Mouse (Mus musculus): Measurements from ENCODE around the gene Abhd14b. TPM values are rescaled to one million over a fixed set of nuclear protein-coding genes. Genes with fewer than 3 reads are reported as not detected.

The Abhd14b gene
- total and polyA plus RNA-seq, 2 experiments from 2014 or later: 16.8 to 20.6 TPM

- no peak within 1 kb of the TSS for H3K27ac ChIP-seq
- WGBS: 93% methylated on average over 6 of the region's 6 CpGs
- H3K36me3 ChIP-seq (ENCODE audit: insufficient read depth, low read length): no peaks in the 10 kb centered on the region
- H3K9me3 ChIP-seq (ENCODE audit: low read length): no peaks in the 10 kb centered on the region
- H3K4me3 ChIP-seq (ENCODE audit: low read length): no peak within 1 kb of the TSS
- no peaks in the 10 kb centered on the region for H3K4me1 ChIP-seq (ENCODE audit: insufficient read depth, low read length)
- no peaks in the 10 kb centered on the region for H3K27me3 ChIP-seq (ENCODE audit: insufficient read depth, low read length)
- DNase-seq (ENCODE audit: low spot score) (no peak), ATAC-seq (no peak)
- H3K4me2 ChIP-seq (ENCODE audit: low read depth, low read length): no peak within 1 kb of the TSS
- H3K9ac ChIP-seq (replicated peaks; ENCODE audit: low read length): no peak within 1 kb of the TSS
- no peak for TF ChIP-seq CTCF (IDR thresholded peaks at IDR 0.05; ENCODE audit: low read depth)
Observed at GRCm38 (mm10) chr9:106499667-106500066, 52.4 kb downstream of the Abhd14b start, which contains the start of gene Iqcf1. Iqcf1 (plus strand) TSS chr9:106499967.

GRCm38 (mm10) chr9:106501846-106502245 is 54.6 kb downstream of the Abhd14b start:
- TF ChIP-seq CTCF (IDR thresholded peaks at IDR 0.05; ENCODE audit: low read depth): no peak

More at GRCm38 (mm10) chr9:106501846-106502245, 54.6 kb downstream of the Abhd14b start:
- no peaks in the 10 kb centered on the region for H3K27me3 ChIP-seq (ENCODE audit: insufficient read depth, low read length)
- H3K9me3 ChIP-seq (ENCODE audit: low read length): no peaks in the 10 kb centered on the region
- H3K4me1 ChIP-seq (ENCODE audit: insufficient read depth, low read length): no peaks in the 10 kb centered on the region
- 84% methylated on average over 22 of the region's 22 CpGs for WGBS
- no peak for DNase-seq (ENCODE audit: low spot score)
- H3K9ac ChIP-seq (replicated peaks; ENCODE audit: low read length): no peak overlapping the region
- no peak for ATAC-seq
- no peaks in the 10 kb centered on the region for H3K36me3 ChIP-seq (ENCODE audit: insufficient read depth, low read length)
- H3K4me2 ChIP-seq (ENCODE audit: low read depth, low read length): no peak overlapping the region
- H3K4me3 ChIP-seq (ENCODE audit: low read length): no peak overlapping the region
- no peak overlapping the region for H3K27ac ChIP-seq

Other genes with a start within 250 kb of the Abhd14b start
- 19.0 and 23.3 TPM in 2 replicates for gene Ppm1m, start 247.7 kb upstream of the Abhd14b start, total RNA-seq (2014; rRNA removed)
- gene Ppm1m, start 247.7 kb upstream of the Abhd14b start, polyA plus RNA-seq (2015; fragmentation: Nextera tagmentation; extraction: Ambion mirVana): 18.5 and 21.2 TPM in 2 replicates
- 57.4 and 72.6 TPM in 2 replicates for gene Twf2, start 244.4 kb upstream of the Abhd14b start, total RNA-seq (2014; rRNA removed)
- gene Twf2, start 244.4 kb upstream of the Abhd14b start, polyA plus RNA-seq (2015; fragmentation: Nextera tagmentation; extraction: Ambion mirVana): 42.0 and 43.9 TPM in 2 replicates
- gene Tlr9, start 224.9 kb upstream of the Abhd14b start, total RNA-seq (2014; rRNA removed): 0.36 and 0.37 TPM in 2 replicates
- gene Tlr9, start 224.9 kb upstream of the Abhd14b start, polyA plus RNA-seq (2015; fragmentation: Nextera tagmentation; extraction: Ambion mirVana): 0.09 and 0.11 TPM in 2 replicates
- 80.9 and 92.7 TPM in 2 replicates for gene Alas1, start 198.8 kb upstream of the Abhd14b start, total RNA-seq (2014; rRNA removed)
- gene Alas1, start 198.8 kb upstream of the Abhd14b start, polyA plus RNA-seq (2015; fragmentation: Nextera tagmentation; extraction: Ambion mirVana): 80.4 and 92.3 TPM in 2 replicates
- 9.3 and 9.8 TPM in 2 replicates for gene Poc1a, start 166.4 kb upstream of the Abhd14b start, total RNA-seq (2014; rRNA removed)
- 9.2 and 10.8 TPM in 2 replicates for gene Poc1a, start 166.4 kb upstream of the Abhd14b start, polyA plus RNA-seq (2015; fragmentation: Nextera tagmentation; extraction: Ambion mirVana)
- 56.0 and 66.4 TPM in 2 replicates for gene Dusp7, start 78.8 kb upstream of the Abhd14b start, total RNA-seq (2014; rRNA removed)
- 12.7 and 13.7 TPM in 2 replicates for gene Dusp7, start 78.8 kb upstream of the Abhd14b start, polyA plus RNA-seq (2015; fragmentation: Nextera tagmentation; extraction: Ambion mirVana)
- 691 and 792 TPM in 2 replicates for gene Rpl29, start 18.0 kb upstream of the Abhd14b start, total RNA-seq (2014; rRNA removed)
- gene Rpl29, start 18.0 kb upstream of the Abhd14b start, polyA plus RNA-seq (2015; fragmentation: Nextera tagmentation; extraction: Ambion mirVana): 689 and 691 TPM in 2 replicates
- 19.3 and 28.0 TPM in 2 replicates for gene Acy1, start 9.1 kb upstream of the Abhd14b start, total RNA-seq (2014; rRNA removed)
- gene Acy1, start 9.1 kb upstream of the Abhd14b start, polyA plus RNA-seq (2015; fragmentation: Nextera tagmentation; extraction: Ambion mirVana): 22.2 and 23.0 TPM in 2 replicates
- gene Abhd14a, start 219 bp downstream of the Abhd14b start, total RNA-seq (2014; rRNA removed): 59.6 and 62.1 TPM in 2 replicates
- gene Abhd14a, start 219 bp downstream of the Abhd14b start, polyA plus RNA-seq (2015; fragmentation: Nextera tagmentation; extraction: Ambion mirVana): 66.8 and 69.2 TPM in 2 replicates
- gene Pcbp4, start 5.8 kb downstream of the Abhd14b start, total RNA-seq (2014; rRNA removed): 623 and 719 TPM in 2 replicates
- 214 and 228 TPM in 2 replicates for gene Pcbp4, start 5.8 kb downstream of the Abhd14b start, polyA plus RNA-seq (2015; fragmentation: Nextera tagmentation; extraction: Ambion mirVana)
- gene Gpr62, start 18.5 kb downstream of the Abhd14b start, total RNA-seq (2014; rRNA removed): 1.9 and 3.1 TPM in 2 replicates
- gene Gpr62, start 18.5 kb downstream of the Abhd14b start, polyA plus RNA-seq (2015; fragmentation: Nextera tagmentation; extraction: Ambion mirVana): 3.2 TPM in 2 replicates
- gene Rrp9, start 28.5 kb downstream of the Abhd14b start, total RNA-seq (2014; rRNA removed): 46.2 and 47.2 TPM in 2 replicates
- 38.3 and 39.0 TPM in 2 replicates for gene Rrp9, start 28.5 kb downstream of the Abhd14b start, polyA plus RNA-seq (2015; fragmentation: Nextera tagmentation; extraction: Ambion mirVana)
- 1.7 and 2.9 TPM in 2 replicates for gene Parp3, start 29.5 kb downstream of the Abhd14b start, total RNA-seq (2014; rRNA removed)
- 1.5 and 2.1 TPM in 2 replicates for gene Parp3, start 29.5 kb downstream of the Abhd14b start, polyA plus RNA-seq (2015; fragmentation: Nextera tagmentation; extraction: Ambion mirVana)
- gene Iqcf1, start 52.5 kb downstream of the Abhd14b start, total RNA-seq (2014; rRNA removed): not detected in 2 replicates
- not detected in 2 replicates for gene Iqcf1, start 52.5 kb downstream of the Abhd14b start, polyA plus RNA-seq (2015; fragmentation: Nextera tagmentation; extraction: Ambion mirVana)
- gene Iqcf5, start 67.1 kb downstream of the Abhd14b start, total RNA-seq (2014; rRNA removed): not detected in 2 replicates
- gene Iqcf5, start 67.1 kb downstream of the Abhd14b start, polyA plus RNA-seq (2015; fragmentation: Nextera tagmentation; extraction: Ambion mirVana): 0.35 TPM in 1 of 2 replicates, not detected in the other
- not detected in 2 replicates for gene Iqcf3, start 114.2 kb downstream of the Abhd14b start, total RNA-seq (2014; rRNA removed)
- gene Iqcf3, start 114.2 kb downstream of the Abhd14b start, polyA plus RNA-seq (2015; fragmentation: Nextera tagmentation; extraction: Ambion mirVana): not detected in 2 replicates
- gene Iqcf4, start 123.5 kb downstream of the Abhd14b start, total RNA-seq (2014; rRNA removed): not detected in 2 replicates
- not detected in 2 replicates for gene Iqcf4, start 123.5 kb downstream of the Abhd14b start, polyA plus RNA-seq (2015; fragmentation: Nextera tagmentation; extraction: Ambion mirVana)
- gene Iqcf6, start 179.1 kb downstream of the Abhd14b start, total RNA-seq (2014; rRNA removed): not detected in 2 replicates
- not detected in 2 replicates for gene Iqcf6, start 179.1 kb downstream of the Abhd14b start, polyA plus RNA-seq (2015; fragmentation: Nextera tagmentation; extraction: Ambion mirVana)
- 12.2 and 14.3 TPM in 2 replicates for gene Grm2, start 208.6 kb downstream of the Abhd14b start, total RNA-seq (2014; rRNA removed)
- gene Grm2, start 208.6 kb downstream of the Abhd14b start, polyA plus RNA-seq (2015; fragmentation: Nextera tagmentation; extraction: Ambion mirVana): 9.8 and 12.0 TPM in 2 replicates
- gene Tex264, start 238.5 kb downstream of the Abhd14b start, total RNA-seq (2014; rRNA removed): 91.4 and 107 TPM in 2 replicates
- 86.7 and 91.7 TPM in 2 replicates for gene Tex264, start 238.5 kb downstream of the Abhd14b start, polyA plus RNA-seq (2015; fragmentation: Nextera tagmentation; extraction: Ambion mirVana)